Comparison of ENCODE assay signal across 15 mouse cellular contexts in genomic region chr13:60961706-60962105, GRCm38 (mm10). TPM values are rescaled to one million over a fixed set of nuclear protein-coding genes. Genes with fewer than 3 reads are reported as not detected.
"Had no signal": no experiment of that assay in that cellular context is flagged by ENCODE, and none has a peak within 500 bp of the region (broad histone marks: within the 10 kb centered on the region; RNA-seq: fewer than 3 reads in every experiment).

No protein-coding gene starts in this region.

- DNase-seq: kidney, postnatal 14 days; midbrain, embryonic 14.5 days; right cerebral cortex, adult 18-20 months; right cerebral cortex, postnatal 25 days; thymus, postnatal 36 days had no signal

- H3K27ac ChIP-seq: kidney, embryonic 15.5 days; left cerebral cortex, adult 2 months; limb, embryonic 15.5 days; liver, embryonic 12.5 days; midbrain, embryonic 10.5 days; neural tube, embryonic 15.5 days had no signal

- H3K4me3 ChIP-seq: kidney, embryonic 15.5 days; left cerebral cortex, adult 2 months; limb, embryonic 15.5 days; liver, embryonic 12.5 days; midbrain, embryonic 10.5 days; myocyte; neural tube, embryonic 15.5 days had no signal

RNA-seq across cellular contexts. Expression of gene Tpbpa, which starts 19.9 kb away (rescaled TPM):
- total RNA-seq: layer of hippocampus, postnatal 25 days; left cerebral cortex, adult 2 months; left cerebral cortex, postnatal 14 days; megakaryocyte, adult 5-6 weeks had no signal

RNA-seq across cellular contexts. Expression of gene Gm49391, which starts 25.3 kb away (rescaled TPM):
- total RNA-seq: megakaryocyte, adult 5-6 weeks had no signal

RNA-seq across cellular contexts. Expression of gene Gm49393, which starts 26.3 kb away (rescaled TPM):
- total RNA-seq: layer of hippocampus, postnatal 25 days; left cerebral cortex, adult 2 months; left cerebral cortex, postnatal 14 days; megakaryocyte, adult 5-6 weeks had no signal

RNA-seq across cellular contexts. Expression of gene Ctsj, which starts 44.1 kb away (rescaled TPM):
- total RNA-seq: layer of hippocampus, postnatal 25 days; left cerebral cortex, adult 2 months; left cerebral cortex, postnatal 14 days; megakaryocyte, adult 5-6 weeks had no signal
